Mouse (Mus musculus): ENCODE data around the gene Lrrc29. TPM values are rescaled to one million over a fixed set of nuclear protein-coding genes. Genes with fewer than 3 reads are reported as not detected.

Lrrc29 gene
- polyA plus RNA-seq, 1 experiment from 2014 or later: 0.64 TPM

GRCm38 (mm10) chr8:105309142-105309847 lies 16.8 kb downstream of the Lrrc29 start:
- no peak for DNase-seq (ENCODE audit: low spot score)
- H3K4me1 ChIP-seq (ENCODE audit: control insufficient read depth, insufficient read depth, low read length): peaks cover 12% of the 10 kb centered on the region
- peaks cover 16% of the 10 kb centered on the region for H3K36me3 ChIP-seq (ENCODE audit: control insufficient read depth, insufficient read depth, low read length)
- no peak overlapping the region for H3K4me2 ChIP-seq (ENCODE audit: low read depth, severe bottlenecking)
- no peak overlapping the region for H3K4me3 ChIP-seq (ENCODE audit: low read depth, low read length)
- no peak for ATAC-seq (ENCODE audit: insufficient number of reproducible peaks, low FRiP score, low TSS enrichment, low read depth)
- no peaks in the 10 kb centered on the region for H3K9me3 ChIP-seq (ENCODE audit: control insufficient read depth, low read length)
- 75% methylated on average over 15 of the region's 15 CpGs for WGBS
- no peak overlapping the region for H3K27ac ChIP-seq (replicated peaks; ENCODE audit: low read depth, low read length)
- no peak overlapping the region for H3K9ac ChIP-seq (ENCODE audit: low read length)
- H3K27me3 ChIP-seq (ENCODE audit: control insufficient read depth, insufficient read depth, low read length): no peaks in the 10 kb centered on the region

GRCm38 (mm10) chr8:105308428-105308827 lies 17.6 kb downstream of the Lrrc29 start:
- Histone ChIP-seq H3K4me3 (ENCODE audit: low read depth, low read length) (no peak overlapping the region), H3K9me3 (ENCODE audit: control insufficient read depth, low read length) (no peaks in the 10 kb centered on the region), H3K27ac (replicated peaks; ENCODE audit: low read depth, low read length) (no peak overlapping the region), H3K36me3 (ENCODE audit: control insufficient read depth, insufficient read depth, low read length) (peaks cover 17% of the 10 kb centered on the region), H3K27me3 (ENCODE audit: control insufficient read depth, insufficient read depth, low read length) (no peaks in the 10 kb centered on the region), H3K4me1 (ENCODE audit: control insufficient read depth, insufficient read depth, low read length) (peaks cover 12% of the 10 kb centered on the region), H3K4me2 (ENCODE audit: low read depth, severe bottlenecking) (no peak overlapping the region), H3K9ac (ENCODE audit: low read length) (no peak overlapping the region)
- DNase-seq (ENCODE audit: low spot score) (no peak), ATAC-seq (ENCODE audit: insufficient number of reproducible peaks, low FRiP score, low TSS enrichment, low read depth) (no peak)
- 95% methylated on average over 10 of the region's 10 CpGs for WGBS

GRCm38 (mm10) chr8:105307670-105308069 lies 18.4 kb downstream of the Lrrc29 start:
- Histone ChIP-seq H3K4me3 (ENCODE audit: low read depth, low read length) (no peak overlapping the region), H3K27me3 (ENCODE audit: control insufficient read depth, insufficient read depth, low read length) (no peaks in the 10 kb centered on the region), H3K36me3 (ENCODE audit: control insufficient read depth, insufficient read depth, low read length) (peaks cover 15% of the 10 kb centered on the region), H3K9me3 (ENCODE audit: control insufficient read depth, low read length) (no peaks in the 10 kb centered on the region), H3K9ac (ENCODE audit: low read length) (no peak overlapping the region), H3K27ac (replicated peaks; ENCODE audit: low read depth, low read length) (no peak overlapping the region), H3K4me1 (ENCODE audit: control insufficient read depth, insufficient read depth, low read length) (peaks cover 12% of the 10 kb centered on the region), H3K4me2 (ENCODE audit: low read depth, severe bottlenecking) (no peak overlapping the region)
- 94% methylated on average over 13 of the region's 13 CpGs for WGBS
- DNase-seq (ENCODE audit: low spot score): no peak
- ATAC-seq (ENCODE audit: insufficient number of reproducible peaks, low FRiP score, low TSS enrichment, low read depth): no peak

- peak overlapping the region; percentile 52; the same call in 1 of the 2 replicates for H3K27ac ChIP-seq (replicated peaks; ENCODE audit: low read depth, low read length)
- ATAC-seq (ENCODE audit: insufficient number of reproducible peaks, low FRiP score, low TSS enrichment, low read depth) (peak; percentile 13; the same call in 1 of the 2 replicates), DNase-seq (ENCODE audit: low spot score) (peak; percentile 33)
- H3K36me3 ChIP-seq (ENCODE audit: control insufficient read depth, insufficient read depth, low read length): peaks cover 18% of the 10 kb centered on the region
- H3K4me1 ChIP-seq (ENCODE audit: control insufficient read depth, insufficient read depth, low read length): peaks cover 12% of the 10 kb centered on the region
- no peaks in the 10 kb centered on the region for H3K27me3 ChIP-seq (ENCODE audit: control insufficient read depth, insufficient read depth, low read length)
- peak overlapping the region; percentile 15 for H3K4me3 ChIP-seq (ENCODE audit: low read depth, low read length)
- H3K9ac ChIP-seq (ENCODE audit: low read length): 0 out of 2 replicates have a peak overlapping the region, but pooled peaks have one; percentile 48
- WGBS: 47% methylated on average over 5 of the region's 5 CpGs
- H3K4me2 ChIP-seq (ENCODE audit: low read depth, severe bottlenecking): peak overlapping the region; percentile 58
- no peaks in the 10 kb centered on the region for H3K9me3 ChIP-seq (ENCODE audit: control insufficient read depth, low read length)
These were observed 19.9 kb downstream of the Lrrc29 start for GRCm38 (mm10) chr8:105306146-105306691.

GRCm38 (mm10) chr8:105305211-105306145 lies 20.6 kb downstream of the Lrrc29 start, which contains the start of gene Elmo3:
Elmo3 (plus strand) TSS chr8:105305601.
- ATAC-seq (ENCODE audit: insufficient number of reproducible peaks, low FRiP score, low TSS enrichment, low read depth) (peak; percentile 40; the same call in 1 of the 2 replicates), DNase-seq (ENCODE audit: low spot score) (peak; percentile 75)
- H3K36me3 ChIP-seq (ENCODE audit: control insufficient read depth, insufficient read depth, low read length): peaks cover 24% of the 10 kb centered on the region
- 7% methylated on average over 29 of the region's 30 CpGs for WGBS
- H3K4me2 ChIP-seq (ENCODE audit: low read depth, severe bottlenecking): peak within 1 kb of the TSS; percentile 58
- no peaks in the 10 kb centered on the region for H3K9me3 ChIP-seq (ENCODE audit: control insufficient read depth, low read length)
- no peaks in the 10 kb centered on the region for H3K27me3 ChIP-seq (ENCODE audit: control insufficient read depth, insufficient read depth, low read length)
- H3K27ac ChIP-seq (replicated peaks; ENCODE audit: low read depth, low read length): peak within 1 kb of the TSS; percentile 52; the same call in 1 of the 2 replicates
- H3K4me1 ChIP-seq (ENCODE audit: control insufficient read depth, insufficient read depth, low read length): peaks cover 12% of the 10 kb centered on the region
- peak within 1 kb of the TSS; percentile 15 for H3K4me3 ChIP-seq (ENCODE audit: low read depth, low read length)
- H3K9ac ChIP-seq (ENCODE audit: low read length): peak within 1 kb of the TSS; percentile 48; the same call in 1 of the 2 replicates

GRCm38 (mm10) chr8:105304325-105305210 lies 21.5 kb downstream of the Lrrc29 start:
- Histone ChIP-seq H3K4me2 (ENCODE audit: low read depth, severe bottlenecking) (no peak overlapping the region), H3K4me3 (ENCODE audit: low read depth, low read length) (no peak overlapping the region), H3K9me3 (ENCODE audit: control insufficient read depth, low read length) (no peaks in the 10 kb centered on the region), H3K9ac (ENCODE audit: low read length) (no peak overlapping the region), H3K27me3 (ENCODE audit: control insufficient read depth, insufficient read depth, low read length) (no peaks in the 10 kb centered on the region), H3K36me3 (ENCODE audit: control insufficient read depth, insufficient read depth, low read length) (peaks cover 31% of the 10 kb centered on the region), H3K27ac (replicated peaks; ENCODE audit: low read depth, low read length) (0 out of 2 replicates have a peak overlapping the region, but pooled peaks have one; percentile 21), H3K4me1 (ENCODE audit: control insufficient read depth, insufficient read depth, low read length) (peaks cover 12% of the 10 kb centered on the region)
- DNase-seq (ENCODE audit: low spot score) (no peak), ATAC-seq (ENCODE audit: insufficient number of reproducible peaks, low FRiP score, low TSS enrichment, low read depth) (no peak)
- 74% methylated on average over 9 of the region's 9 CpGs for WGBS

GRCm38 (mm10) chr8:105303874-105304273 lies 22.2 kb downstream of the Lrrc29 start:
- Histone ChIP-seq H3K4me3 (ENCODE audit: low read depth, low read length) (no peak overlapping the region), H3K27ac (replicated peaks; ENCODE audit: low read depth, low read length) (no peak overlapping the region), H3K9me3 (ENCODE audit: control insufficient read depth, low read length) (no peaks in the 10 kb centered on the region), H3K27me3 (ENCODE audit: control insufficient read depth, insufficient read depth, low read length) (no peaks in the 10 kb centered on the region), H3K36me3 (ENCODE audit: control insufficient read depth, insufficient read depth, low read length) (peaks cover 31% of the 10 kb centered on the region), H3K4me1 (ENCODE audit: control insufficient read depth, insufficient read depth, low read length) (peaks cover 13% of the 10 kb centered on the region), H3K4me2 (ENCODE audit: low read depth, severe bottlenecking) (no peak overlapping the region), H3K9ac (ENCODE audit: low read length) (no peak overlapping the region)
- ATAC-seq (ENCODE audit: insufficient number of reproducible peaks, low FRiP score, low TSS enrichment, low read depth): no peak
- no peak for DNase-seq (ENCODE audit: low spot score)
- WGBS: 85% methylated on average over 9 of the region's 9 CpGs
